Mouse (Mus musculus): ENCODE data around the gene Ankrd33b. TPM values are rescaled to one million over a fixed set of nuclear protein-coding genes. Genes with fewer than 3 reads are reported as not detected.
A peak's percentile ranks its signal among the peaks of the same experiment; 100 is the strongest.

Gene Ankrd33b
- total RNA-seq, 2 experiments from 2014 or later: 22.6 to 23.2 TPM

- intact Hi-C loops (cut with DNase I): no loop called here
Observed at GRCm38 (mm10) chr15:31344811-31345211, 22.7 kb downstream of the Ankrd33b start.

GRCm38 (mm10) chr15:31343602-31344001 lies 23.9 kb downstream of the Ankrd33b start:
- intact Hi-C loops (cut with DNase I): no loop called here
- DNase-seq (ENCODE audit: low spot score): no peak

More at GRCm38 (mm10) chr15:31344811-31345211, 22.7 kb downstream of the Ankrd33b start:
- DNase-seq (ENCODE audit: low spot score): no peak

DNA sequence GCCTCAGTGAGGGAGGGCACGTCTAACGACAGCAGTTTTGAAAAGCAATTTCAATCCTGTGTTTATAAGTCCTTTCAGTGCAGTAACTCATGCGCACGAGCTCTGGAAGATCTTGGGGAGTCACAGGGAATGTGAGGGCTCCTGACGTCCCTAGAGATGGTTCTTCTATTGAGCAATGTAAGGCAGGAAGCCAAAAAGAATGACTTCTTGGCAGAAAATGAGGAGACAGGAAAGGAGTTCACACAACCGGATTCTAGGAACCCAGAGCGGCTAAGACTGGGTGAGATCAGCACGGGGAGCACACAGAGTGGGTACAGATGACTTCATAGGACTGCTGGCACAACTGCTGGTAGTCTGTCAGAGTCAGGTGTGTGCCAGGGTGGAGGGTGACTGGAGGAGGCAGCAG lies 25.0 kb downstream of the Ankrd33b start:
- peak; percentile 26 for DNase-seq (ENCODE audit: low spot score)
- intact Hi-C loops (cut with DNase I): no loop called here

- DNase-seq (ENCODE audit: low spot score): no peak
- intact Hi-C loops (cut with DNase I): no loop called here
Observed at GRCm38 (mm10) chr15:31342001-31342400, 25.5 kb downstream of the Ankrd33b start.

DNA sequence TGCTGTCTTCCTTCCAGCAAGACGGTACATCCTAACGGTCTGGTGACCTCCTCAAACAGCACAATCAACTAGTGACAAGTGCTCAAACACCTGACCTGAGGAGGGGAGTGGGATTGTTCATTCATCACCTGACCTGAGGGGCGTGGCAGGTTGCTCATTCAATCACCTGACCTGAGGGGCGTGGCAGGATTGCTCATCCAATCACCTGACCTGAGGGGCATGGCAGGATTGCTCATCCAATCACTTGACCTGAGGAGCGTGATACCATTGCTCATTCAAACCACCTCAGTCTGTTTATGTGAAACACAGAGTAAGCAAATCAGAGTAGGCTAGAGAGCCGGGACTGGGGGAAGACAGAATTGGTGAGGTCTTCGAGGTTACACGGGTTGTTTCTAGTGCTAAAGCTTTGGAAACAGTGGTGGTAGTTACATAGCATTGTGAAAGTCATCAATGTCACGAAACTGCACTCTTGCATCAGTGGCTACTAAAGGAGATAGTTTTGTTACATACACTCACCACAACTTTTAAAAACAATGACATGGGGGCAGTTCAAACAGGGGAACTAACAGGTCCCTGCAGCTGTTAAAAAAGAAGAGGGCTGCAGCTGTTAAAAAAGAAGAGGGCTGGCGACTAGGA lies 28.8 kb downstream of the Ankrd33b start:
- no peak for DNase-seq (ENCODE audit: low spot score)
- intact Hi-C loops (cut with DNase I): no loop called here

- DNase-seq (ENCODE audit: low spot score): no peak
- intact Hi-C loops (cut with DNase I): no loop called here
Observed at GRCm38 (mm10) chr15:31337983-31338382, 29.5 kb downstream of the Ankrd33b start.

- intact Hi-C loops (cut with DNase I): no loop called here
- DNase-seq (ENCODE audit: low spot score): no peak
Observed at GRCm38 (mm10) chr15:31337192-31337741, 30.3 kb downstream of the Ankrd33b start.

DNA sequence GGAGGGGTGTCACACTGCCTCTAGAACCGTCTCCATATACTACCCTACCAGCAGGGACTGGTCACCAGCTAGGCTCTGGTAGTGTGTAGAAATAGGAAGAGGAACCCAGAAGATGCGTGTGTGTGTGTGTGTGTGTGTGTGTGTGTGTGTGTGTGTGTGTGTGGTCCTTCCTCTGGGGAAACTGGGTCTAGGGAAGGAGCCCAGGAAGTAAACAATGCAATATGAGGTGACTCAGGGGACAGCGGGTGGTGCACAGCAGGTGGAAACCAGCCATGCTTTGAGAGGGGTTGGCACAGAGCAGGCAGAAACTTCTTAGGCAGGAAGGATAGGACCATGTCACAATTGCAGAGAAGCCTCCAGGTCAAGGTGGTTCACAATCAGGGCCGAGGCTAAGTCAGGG lies 30.8 kb downstream of the Ankrd33b start:
- intact Hi-C loops (cut with DNase I): no loop called here
- no peak for DNase-seq (ENCODE audit: low spot score)

DNA sequence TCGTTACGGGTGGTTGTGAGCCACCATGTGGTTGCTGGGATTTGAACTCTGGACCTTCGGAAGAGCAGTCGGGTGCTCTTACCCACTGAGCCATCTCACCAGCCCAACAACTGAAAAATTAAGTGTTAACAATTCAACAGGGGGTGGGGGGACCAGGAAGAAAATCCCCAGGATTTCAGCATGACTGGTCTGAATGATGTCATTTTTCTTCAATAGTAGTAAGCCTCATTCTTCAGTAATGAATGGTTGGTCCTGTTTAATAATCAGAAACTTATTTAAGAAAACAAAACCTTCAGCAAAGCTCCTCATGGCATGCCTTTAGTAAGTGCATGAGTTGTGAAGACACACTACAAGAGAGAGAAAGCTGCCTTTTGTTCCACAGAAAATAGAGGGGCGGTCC lies 32.7 kb downstream of the Ankrd33b start:
- DNase-seq (ENCODE audit: low spot score): no peak
- intact Hi-C loops (cut with DNase I): no loop called here

DNA sequence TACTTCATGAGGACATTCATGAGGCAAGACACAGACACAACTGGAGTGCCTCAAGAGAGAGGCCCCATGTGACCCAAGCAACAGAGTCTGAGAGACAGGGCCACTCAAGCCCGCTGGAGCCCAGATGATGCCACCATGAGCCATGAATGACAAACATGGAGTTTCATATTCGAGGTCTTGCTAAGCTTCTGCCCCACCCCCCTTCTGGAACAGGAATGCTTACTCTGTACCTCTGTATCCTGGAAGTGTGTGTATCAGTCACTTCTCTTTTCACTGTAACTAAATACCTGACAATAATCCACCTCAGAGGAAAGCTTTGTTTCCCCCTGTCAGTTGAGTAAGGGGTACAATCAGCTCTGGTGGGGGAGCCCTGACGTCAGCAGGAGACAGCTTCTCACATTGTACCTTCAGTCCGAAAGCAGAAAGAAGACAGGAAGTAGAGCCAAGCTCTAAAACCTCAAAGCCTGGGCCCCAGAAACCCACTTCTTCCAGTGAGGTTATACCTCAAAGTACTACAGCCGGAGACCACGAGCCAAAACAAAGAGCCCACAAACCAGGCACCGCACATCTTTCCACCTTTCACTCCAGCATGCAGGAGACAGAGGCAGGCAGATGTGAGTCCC lies 34.9 kb downstream of the Ankrd33b start:
- intact Hi-C loops (cut with DNase I): no loop called here
- DNase-seq (ENCODE audit: low spot score): no peak

GRCm38 (mm10) chr15:31331742-31332141 lies 35.8 kb downstream of the Ankrd33b start:
- DNase-seq (ENCODE audit: low spot score): no peak
- intact Hi-C loops (cut with DNase I): no loop called here

GRCm38 (mm10) chr15:31328082-31328614 lies 39.4 kb downstream of the Ankrd33b start:
- intact Hi-C loops (cut with DNase I): no loop called here

DNA sequence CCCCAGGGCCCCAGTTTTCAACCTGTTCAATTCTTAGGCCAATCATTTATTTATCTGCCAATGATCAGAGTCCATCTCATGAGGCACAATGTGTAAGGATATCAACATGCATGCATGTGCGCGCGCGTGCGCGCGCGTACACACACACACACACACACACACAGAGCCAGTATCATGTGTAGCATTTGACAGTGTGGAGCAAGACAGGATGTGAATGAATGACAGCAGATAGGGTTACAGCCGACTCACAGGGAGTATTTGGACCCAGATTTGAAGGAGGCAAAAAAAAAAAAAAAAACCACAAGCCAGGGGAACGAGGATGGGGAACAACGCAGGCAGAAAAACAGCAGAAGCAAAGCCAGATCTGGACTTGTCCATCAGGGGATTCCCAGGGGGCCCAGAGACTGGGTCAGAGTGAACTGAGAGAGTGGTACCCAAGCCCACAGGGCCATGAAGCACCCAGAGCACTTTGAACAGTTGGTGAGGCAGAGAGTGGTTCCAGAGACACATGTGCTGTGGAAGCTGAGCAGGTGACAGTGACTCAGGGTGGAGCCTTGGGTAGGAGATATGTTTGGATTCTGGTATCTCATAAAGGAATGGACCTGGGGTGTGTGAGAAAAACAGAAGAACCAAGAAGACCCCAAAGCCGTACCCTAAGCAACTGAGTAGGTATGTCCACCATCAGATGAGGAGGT lies 41.7 kb downstream of the Ankrd33b start:
- DNase-seq (ENCODE audit: low spot score): no peak
- intact Hi-C loops (cut with DNase I): no loop called here

More at GRCm38 (mm10) chr15:31328082-31328614, 39.4 kb downstream of the Ankrd33b start:
- no peak for DNase-seq (ENCODE audit: low spot score)

GRCm38 (mm10) chr15:31324551-31324950 lies 43.0 kb downstream of the Ankrd33b start:
- no peak for DNase-seq (ENCODE audit: low spot score)
- intact Hi-C loops (cut with DNase I): no loop called here

GRCm38 (mm10) chr15:31323684-31324083 lies 43.8 kb downstream of the Ankrd33b start:
- intact Hi-C loops (cut with DNase I): no loop called here
- DNase-seq (ENCODE audit: low spot score): no peak

GRCm38 (mm10) chr15:31320598-31321377 lies 46.7 kb downstream of the Ankrd33b start:
- intact Hi-C loops (cut with DNase I): no loop called here
- no peak for DNase-seq (ENCODE audit: low spot score)

GRCm38 (mm10) chr15:31319046-31319445 lies 48.5 kb downstream of the Ankrd33b start:
- intact Hi-C loops (cut with DNase I): no loop called here
- no peak for DNase-seq (ENCODE audit: low spot score)

GRCm38 (mm10) chr15:31318158-31318955 lies 49.2 kb downstream of the Ankrd33b start:
- no peak for DNase-seq (ENCODE audit: low spot score)
- intact Hi-C loops (cut with DNase I): no loop called here

All from heart, postnatal 25 days (tissue).